Mouse (Mus musculus): Measurements from ENCODE around the gene Hs3st3b1. TPM values are rescaled to one million over a fixed set of nuclear protein-coding genes. Genes with fewer than 3 reads are reported as not detected.

Gene Hs3st3b1
- polyA plus RNA-seq, 1 experiment from 2014 or later, result 2.6 TPM

DNA sequence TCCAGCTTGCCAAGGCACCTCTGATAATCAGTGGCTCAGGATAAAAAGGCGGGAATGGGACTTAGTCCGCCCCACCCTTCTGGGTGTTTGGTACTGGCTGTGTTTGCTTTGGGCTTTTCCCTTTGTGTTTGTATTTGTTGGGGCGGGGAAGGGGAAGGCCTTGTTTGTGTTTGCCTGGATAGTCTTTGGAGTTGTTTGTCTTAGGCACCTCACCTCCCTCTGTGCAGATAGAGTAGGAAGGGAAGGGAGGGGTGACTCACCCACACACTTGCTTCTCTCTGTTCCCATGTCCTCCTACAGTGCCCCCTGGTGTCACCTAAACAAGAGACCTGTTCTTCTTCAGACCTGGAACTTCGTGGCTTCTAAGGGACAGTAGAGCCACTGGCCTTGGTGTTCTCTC lies 35.1 kb upstream of the Hs3st3b1 start:
- Histone ChIP-seq H3K9ac (ENCODE audit: low read length) (no peak overlapping the region), H3K27ac (replicated peaks in 1 of 2; ENCODE audit: control insufficient read depth in 1 of 2, insufficient read depth in 1 of 2, low read depth in 2 of 2, low read length in 2 of 2) (no peak overlapping the region), H3K4me3 (ENCODE audit: control insufficient read depth in 1 of 2, insufficient read depth in 1 of 2, low read depth in 1 of 2, low read length in 2 of 2) (no peak overlapping the region), H3K36me3 (ENCODE audit: control insufficient read depth, insufficient read depth, low read length) (no peaks in the 10 kb centered on the region), H3K9me3 (ENCODE audit: control insufficient read depth, low read length) (no peaks in the 10 kb centered on the region), H3K4me2 (ENCODE audit: low read length) (no peak overlapping the region), H3K27me3 (ENCODE audit: control insufficient read depth, insufficient read depth, low read length) (0 out of 2 replicates have a peak, but pooled peaks cover 2% of the 10 kb centered on the region), H3K4me1 (ENCODE audit: control insufficient read depth in 2 of 2, insufficient read depth in 2 of 2, low read length in 2 of 2) (peaks cover 5 to 6% of the 10 kb centered on the region in 2 experiments; a peak in 2 of 4 replicates)
- ATAC-seq (ENCODE audit: insufficient number of reproducible peaks, insufficient read depth, low FRiP score, low read depth), result no peak
- WGBS, result 29% methylated on average over 4 of the region's 4 CpGs

GRCm38 (mm10) chr11:63956748-63957147 lies 34.7 kb upstream of the Hs3st3b1 start:
- H3K4me3 ChIP-seq (ENCODE audit: control insufficient read depth in 1 of 2, insufficient read depth in 1 of 2, low read depth in 1 of 2, low read length in 2 of 2), result no peak overlapping the region
- 23% methylated on average over 7 of the region's 7 CpGs for WGBS

GRCm38 (mm10) chr11:63953887-63954286 lies 31.8 kb upstream of the Hs3st3b1 start:
- H3K4me1 ChIP-seq (ENCODE audit: control insufficient read depth in 2 of 2, insufficient read depth in 2 of 2, low read length in 2 of 2), result peaks cover 9 to 10% of the 10 kb centered on the region in 2 experiments; a peak in 2 of 4 replicates
- H3K4me3 ChIP-seq (ENCODE audit: control insufficient read depth in 1 of 2, insufficient read depth in 1 of 2, low read depth in 1 of 2, low read length in 2 of 2), result no peak overlapping the region
- H3K36me3 ChIP-seq (ENCODE audit: control insufficient read depth, insufficient read depth, low read length), result no peaks in the 10 kb centered on the region
- 74% methylated on average over 2 of the region's 2 CpGs for WGBS
- H3K27me3 ChIP-seq (ENCODE audit: control insufficient read depth, insufficient read depth, low read length), result 0 out of 2 replicates have a peak, but pooled peaks cover 10% of the 10 kb centered on the region
- no peak overlapping the region for H3K27ac ChIP-seq (replicated peaks in 1 of 2; ENCODE audit: control insufficient read depth in 1 of 2, insufficient read depth in 1 of 2, low read depth in 2 of 2, low read length in 2 of 2)
- no peak overlapping the region for H3K4me2 ChIP-seq (ENCODE audit: low read length)
- no peak overlapping the region for H3K9ac ChIP-seq (ENCODE audit: low read length)
- no peak for ATAC-seq (ENCODE audit: insufficient number of reproducible peaks, insufficient read depth, low FRiP score, low read depth)
- H3K9me3 ChIP-seq (ENCODE audit: control insufficient read depth, low read length), result no peaks in the 10 kb centered on the region

More at GRCm38 (mm10) chr11:63956748-63957147, 34.7 kb upstream of the Hs3st3b1 start:
- ATAC-seq (ENCODE audit: insufficient number of reproducible peaks, insufficient read depth, low FRiP score, low read depth), result no peak
- Histone ChIP-seq H3K9me3 (ENCODE audit: control insufficient read depth, low read length) (no peaks in the 10 kb centered on the region), H3K4me1 (ENCODE audit: control insufficient read depth in 2 of 2, insufficient read depth in 2 of 2, low read length in 2 of 2) (peaks cover 9 to 10% of the 10 kb centered on the region in 2 experiments; a peak in 2 of 4 replicates), H3K4me2 (ENCODE audit: low read length) (no peak overlapping the region), H3K27ac (replicated peaks in 1 of 2; ENCODE audit: control insufficient read depth in 1 of 2, insufficient read depth in 1 of 2, low read depth in 2 of 2, low read length in 2 of 2) (no peak overlapping the region), H3K36me3 (ENCODE audit: control insufficient read depth, insufficient read depth, low read length) (no peaks in the 10 kb centered on the region), H3K9ac (ENCODE audit: low read length) (no peak overlapping the region), H3K27me3 (ENCODE audit: control insufficient read depth, insufficient read depth, low read length) (0 out of 2 replicates have a peak, but pooled peaks cover 2% of the 10 kb centered on the region)

DNA sequence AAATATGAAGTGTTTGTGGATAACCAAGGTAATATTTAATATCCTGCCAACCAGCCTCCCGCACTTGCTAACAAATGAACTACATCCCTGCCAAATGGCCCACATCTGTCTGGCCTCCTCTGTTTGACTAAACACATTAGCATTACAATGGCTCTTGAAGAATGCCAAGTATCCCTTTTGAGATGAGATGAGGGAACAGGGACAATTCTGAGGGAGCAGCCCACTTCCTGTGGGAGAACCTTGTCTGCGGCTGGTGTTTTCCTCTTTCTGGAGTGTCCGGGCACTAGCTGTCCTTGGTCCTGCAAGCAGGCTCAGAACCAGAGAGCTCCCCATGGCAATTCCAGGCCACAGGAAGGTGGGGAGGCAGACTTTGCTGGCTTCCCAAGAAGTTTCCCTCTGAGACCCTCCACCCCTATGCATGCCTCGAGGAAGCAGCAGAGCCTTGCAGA lies 30.7 kb upstream of the Hs3st3b1 start:
- H3K9me3 ChIP-seq (ENCODE audit: control insufficient read depth, low read length), result no peaks in the 10 kb centered on the region
- H3K36me3 ChIP-seq (ENCODE audit: control insufficient read depth, insufficient read depth, low read length), result no peaks in the 10 kb centered on the region
- no peak overlapping the region for H3K27ac ChIP-seq (replicated peaks in 1 of 2; ENCODE audit: control insufficient read depth in 1 of 2, insufficient read depth in 1 of 2, low read depth in 2 of 2, low read length in 2 of 2)
- WGBS, result 56% methylated on average over 4 of the region's 4 CpGs
- no peak for ATAC-seq (ENCODE audit: insufficient number of reproducible peaks, insufficient read depth, low FRiP score, low read depth)
- no peak overlapping the region for H3K4me3 ChIP-seq (ENCODE audit: control insufficient read depth in 1 of 2, insufficient read depth in 1 of 2, low read depth in 1 of 2, low read length in 2 of 2)
- no peak overlapping the region for H3K9ac ChIP-seq (ENCODE audit: low read length)
- 0 out of 2 replicates have a peak, but pooled peaks cover 13% of the 10 kb centered on the region for H3K27me3 ChIP-seq (ENCODE audit: control insufficient read depth, insufficient read depth, low read length)
- peaks cover 9 to 10% of the 10 kb centered on the region in 2 experiments; a peak in 2 of 4 replicates for H3K4me1 ChIP-seq (ENCODE audit: control insufficient read depth in 2 of 2, insufficient read depth in 2 of 2, low read length in 2 of 2)
- H3K4me2 ChIP-seq (ENCODE audit: low read length), result no peak overlapping the region

DNA sequence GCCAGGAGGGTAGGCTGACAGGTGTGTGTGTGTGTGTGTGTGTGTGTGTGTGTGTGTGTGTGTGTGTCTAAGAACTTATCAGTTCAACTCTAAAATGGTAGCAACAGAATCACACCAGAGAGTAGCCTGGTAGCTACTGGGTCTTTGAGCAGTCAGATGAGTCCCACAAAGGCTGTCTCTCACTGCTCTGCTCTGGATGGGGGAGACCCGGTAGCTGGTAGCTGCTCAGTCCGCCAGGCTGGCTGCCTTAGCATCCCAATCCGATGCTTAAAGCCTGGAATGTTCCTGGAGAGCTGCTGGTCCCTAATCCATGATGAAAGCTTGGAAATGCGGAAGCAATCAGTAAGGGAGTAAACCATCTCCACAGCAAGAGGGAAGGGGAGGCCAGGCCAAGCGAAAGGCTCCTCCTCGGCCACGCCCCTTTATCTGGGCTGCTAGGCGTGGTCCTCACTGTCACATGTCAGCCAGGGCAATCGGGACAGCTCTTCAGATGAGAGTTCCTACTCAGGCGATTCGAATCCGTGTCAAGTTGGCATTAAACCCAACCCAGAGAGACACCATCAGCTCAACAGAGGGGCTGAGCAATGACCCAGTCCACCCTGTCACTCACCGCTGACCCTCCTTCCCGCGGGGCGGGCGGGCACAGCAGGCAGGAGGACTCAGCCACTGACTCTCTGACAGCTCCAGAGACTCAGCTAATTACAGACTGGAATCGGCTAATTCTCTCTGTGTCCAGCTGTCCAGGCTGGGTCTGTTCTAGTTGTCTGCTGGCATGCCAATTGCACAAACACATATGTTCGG lies 29.9 kb upstream of the Hs3st3b1 start:
- WGBS, result 9% methylated on average over 19 of the region's 19 CpGs
- peaks cover 15 to 17% of the 10 kb centered on the region in 2 experiments for H3K4me1 ChIP-seq (ENCODE audit: control insufficient read depth in 2 of 2, insufficient read depth in 2 of 2, low read length in 2 of 2)
- no peak overlapping the region for H3K27ac ChIP-seq (replicated peaks in 1 of 2; ENCODE audit: control insufficient read depth in 1 of 2, insufficient read depth in 1 of 2, low read depth in 2 of 2, low read length in 2 of 2)
- no peaks in the 10 kb centered on the region for H3K9me3 ChIP-seq (ENCODE audit: control insufficient read depth, low read length)
- H3K36me3 ChIP-seq (ENCODE audit: control insufficient read depth, insufficient read depth, low read length), result no peaks in the 10 kb centered on the region
- peak overlapping the region; percentile 17 to 30 for H3K4me3 ChIP-seq (ENCODE audit: control insufficient read depth in 1 of 2, insufficient read depth in 1 of 2, low read depth in 1 of 2, low read length in 2 of 2)
- H3K4me2 ChIP-seq (ENCODE audit: low read length), result peak overlapping the region; percentile 56
- H3K9ac ChIP-seq (ENCODE audit: low read length), result no peak overlapping the region
- H3K27me3 ChIP-seq (ENCODE audit: control insufficient read depth, insufficient read depth, low read length), result 0 out of 2 replicates have a peak, but pooled peaks cover 13% of the 10 kb centered on the region
- 0 out of 2 replicates have a peak, but pooled peaks have one; percentile 36 for ATAC-seq (ENCODE audit: insufficient number of reproducible peaks, insufficient read depth, low FRiP score, low read depth)

- no peak for ATAC-seq (ENCODE audit: insufficient number of reproducible peaks, insufficient read depth, low FRiP score, low read depth)
- Histone ChIP-seq H3K27ac (replicated peaks in 1 of 2; ENCODE audit: control insufficient read depth in 1 of 2, insufficient read depth in 1 of 2, low read depth in 2 of 2, low read length in 2 of 2) (no peak overlapping the region), H3K4me3 (ENCODE audit: control insufficient read depth in 1 of 2, insufficient read depth in 1 of 2, low read depth in 1 of 2, low read length in 2 of 2) (no peak overlapping the region), H3K9ac (ENCODE audit: low read length) (no peak overlapping the region), H3K4me1 (ENCODE audit: control insufficient read depth in 2 of 2, insufficient read depth in 2 of 2, low read length in 2 of 2) (peaks cover 13 to 23% of the 10 kb centered on the region in 2 experiments), H3K4me2 (ENCODE audit: low read length) (no peak overlapping the region), H3K27me3 (ENCODE audit: control insufficient read depth, insufficient read depth, low read length) (0 out of 2 replicates have a peak, but pooled peaks cover 11% of the 10 kb centered on the region), H3K36me3 (ENCODE audit: control insufficient read depth, insufficient read depth, low read length) (no peaks in the 10 kb centered on the region), H3K9me3 (ENCODE audit: control insufficient read depth, low read length) (no peaks in the 10 kb centered on the region)
- WGBS, result 83% methylated on average over 11 of the region's 11 CpGs
These were observed 26.3 kb upstream of the Hs3st3b1 start for GRCm38 (mm10) chr11:63948371-63948770.

- Histone ChIP-seq H3K9ac (ENCODE audit: low read length) (no peak overlapping the region), H3K36me3 (ENCODE audit: control insufficient read depth, insufficient read depth, low read length) (no peaks in the 10 kb centered on the region), H3K4me2 (ENCODE audit: low read length) (peak overlapping the region; percentile 21; the same call in 1 of the 2 replicates), H3K4me3 (ENCODE audit: control insufficient read depth in 1 of 2, insufficient read depth in 1 of 2, low read depth in 1 of 2, low read length in 2 of 2) (no peak overlapping the region), H3K27ac (replicated peaks in 1 of 2; ENCODE audit: control insufficient read depth in 1 of 2, insufficient read depth in 1 of 2, low read depth in 2 of 2, low read length in 2 of 2) (peak overlapping the region in 1 of 2 experiments; percentile 14; a peak in 1 of 4 replicates), H3K27me3 (ENCODE audit: control insufficient read depth, insufficient read depth, low read length) (0 out of 2 replicates have a peak, but pooled peaks cover 11% of the 10 kb centered on the region), H3K4me1 (ENCODE audit: control insufficient read depth in 2 of 2, insufficient read depth in 2 of 2, low read length in 2 of 2) (peaks cover 8 to 15% of the 10 kb centered on the region in 2 experiments), H3K9me3 (ENCODE audit: control insufficient read depth, low read length) (no peaks in the 10 kb centered on the region)
- ATAC-seq (ENCODE audit: insufficient number of reproducible peaks, insufficient read depth, low FRiP score, low read depth), result no peak
- WGBS, result 28% methylated on average over 2 of the region's 2 CpGs
These were observed 24.9 kb upstream of the Hs3st3b1 start for GRCm38 (mm10) chr11:63947024-63947423.
